Mouse (Mus musculus) liver, adult 2 months (tissue): ENCODE measurements around the gene Gm20388. TPM values are rescaled to one million over a fixed set of nuclear protein-coding genes. Genes with fewer than 3 reads are reported as not detected.

Source experiments
- DNase-seq: peaks from one replicate; pipeline ENCODE4 v3.0.0-alpha.2; 2011; ENCODE audit warnings: low read depth, low spot score; ENCODE audit errors: extremely low read depth
- H3K27ac ChIP-seq: fragments of 200-500 bp; replicated peaks from 2 replicates; pipeline ENCODE4 v1.5.1; 2012; ENCODE audit warnings: low read depth, mild to moderate bottlenecking, control low read depth, inconsistent platforms, low read length; ENCODE audit not compliant: insufficient read depth
- H3K27me3 ChIP-seq: fragments of 200-500 bp; 2 replicates; pipeline ENCODE4 v1.6.1; 2012; ENCODE audit warnings: mild to moderate bottlenecking, moderate library complexity, low read length, inconsistent platforms; ENCODE audit not compliant: control insufficient read depth, insufficient read depth
- H3K36me3 ChIP-seq: fragments of 200-500 bp; 2 replicates; pipeline ENCODE4 v1.6.1; 2012; ENCODE audit warnings: low read length, inconsistent platforms; ENCODE audit not compliant: control insufficient read depth, insufficient read depth
- H3K4me1 ChIP-seq: fragments of 200-500 bp; 2 replicates; pipeline ENCODE4 v1.6.1; 2011; ENCODE audit warnings: low read length; ENCODE audit not compliant: control insufficient read depth, insufficient read depth
- H3K4me3 ChIP-seq: fragments of 200-500 bp; 2 replicates; pipeline ENCODE4 v1.5.1; 2011; ENCODE audit warnings: low read depth, mild to moderate bottlenecking, control low read depth, low read length, moderate library complexity; ENCODE audit not compliant: insufficient read depth
- H3K79me2 ChIP-seq: fragments of 200-500 bp; 2 replicates; pipeline ENCODE4 v1.6.1; 2012; ENCODE audit warnings: inconsistent platforms, mild to moderate bottlenecking, low read length, moderate library complexity; ENCODE audit not compliant: control insufficient read depth, insufficient read depth
- H3K9ac ChIP-seq: fragments of 200-500 bp; 2 replicates; pipeline ENCODE4 v1.6.1; 2012; ENCODE audit warnings: low read depth, mild to moderate bottlenecking, control low read depth, inconsistent platforms, low read length
- CTCF ChIP-seq: fragments of 200-500 bp; IDR thresholded peaks from 2 replicates; pipeline ENCODE4 v1.5.1; 2011; ENCODE audit warnings: low read depth, low read length, control low read depth
- POLR2A ChIP-seq: fragments of 200-500 bp; IDR thresholded peaks from 2 replicates; pipeline ENCODE4 v1.6.1; 2011; ENCODE audit warnings: low read length, control low read depth; ENCODE audit not compliant: insufficient read depth; ENCODE audit errors: extremely low read depth
- WGBS: fragments of 180-500 bp; shearing (Covaris S2); methylation state at CpG from one replicate; pipeline ENCODE4 v1.1.7; 2018; 5-methylcytosine and 5-hydroxymethylcytosine counted together
- polyA plus RNA-seq: library from polyadenylated mRNA; depleted of rRNA; stranded (reverse); fragments of >200 nt; gene quantifications from 2 replicates; pipeline ENCODE4 v1.2.3, GENCODE M21; 2012
- total RNA-seq: library from RNA; depleted of rRNA; stranded (reverse); fragments of >200 nt; gene quantifications from 2 replicates; pipeline ENCODE4 v1.2.3, GENCODE M21; 2014

The Gm20388 gene
- total and polyA plus RNA-seq, 2 experiments = 6.4 to 19.9 TPM

GRCm38 (mm10) chr8:122604640-122605039, 2694.0 kb downstream of the Gm20388 start:
- Histone ChIP-seq H3K27ac (no peak overlapping the region), H3K9ac (no peak overlapping the region), H3K36me3 (no peaks in the 10 kb centered on the region), H3K4me1 (no peaks in the 10 kb centered on the region), H3K79me2 (no peaks in the 10 kb centered on the region), H3K4me3 (no peak overlapping the region), H3K27me3 (no peaks in the 10 kb centered on the region)
- no peak for DNase-seq
- no peak for TF ChIP-seq POLR2A
- no peak for TF ChIP-seq CTCF
- 85% methylated on average over 1 of the region's 1 CpGs for WGBS

- Histone ChIP-seq H3K27ac (no peak overlapping the region), H3K4me3 (no peak overlapping the region), H3K27me3 (no peaks in the 10 kb centered on the region), H3K36me3 (no peaks in the 10 kb centered on the region), H3K4me1 (no peaks in the 10 kb centered on the region), H3K9ac (no peak overlapping the region), H3K79me2 (no peaks in the 10 kb centered on the region)
- TF ChIP-seq POLR2A = no peak
- TF ChIP-seq CTCF = no peak
- WGBS = 84% methylated on average over 4 of the region's 4 CpGs
- DNase-seq = no peak
Measured at GRCm38 (mm10) chr8:122605367-122605766, 2694.7 kb downstream of the Gm20388 start.

- Histone ChIP-seq H3K27me3 (no peaks in the 10 kb centered on the region), H3K36me3 (no peaks in the 10 kb centered on the region), H3K79me2 (no peaks in the 10 kb centered on the region), H3K4me1 (peaks cover 3% of the 10 kb centered on the region), H3K9ac (no peak overlapping the region), H3K4me3 (no peak overlapping the region), H3K27ac (no peak overlapping the region)
- 93% methylated on average over 11 of the region's 12 CpGs for WGBS
- no peak for DNase-seq
- TF ChIP-seq POLR2A (no peak), CTCF (no peak)
Measured at GRCm38 (mm10) chr8:122606810-122607209, 2696.2 kb downstream of the Gm20388 start.

GRCm38 (mm10) chr8:122610209-122610608, 2699.6 kb downstream of the Gm20388 start:
- no peak for TF ChIP-seq CTCF
- no peak for TF ChIP-seq POLR2A
- no peak overlapping the region for H3K4me3 ChIP-seq
- H3K36me3 ChIP-seq = no peaks in the 10 kb centered on the region
- no peak overlapping the region for H3K9ac ChIP-seq
- 67% methylated on average over 4 of the region's 4 CpGs for WGBS
- no peaks in the 10 kb centered on the region for H3K27me3 ChIP-seq
- DNase-seq = no peak
- H3K79me2 ChIP-seq = no peaks in the 10 kb centered on the region
- no peak overlapping the region for H3K27ac ChIP-seq
- peaks cover 10% of the 10 kb centered on the region for H3K4me1 ChIP-seq

- Histone ChIP-seq H3K79me2 (no peaks in the 10 kb centered on the region), H3K4me3 (peak overlapping the region; percentile 75), H3K9ac (peak overlapping the region; percentile 81), H3K36me3 (no peaks in the 10 kb centered on the region), H3K27ac (no peak overlapping the region), H3K4me1 (peaks cover 10% of the 10 kb centered on the region), H3K27me3 (no peaks in the 10 kb centered on the region)
- peak; percentile 37 for DNase-seq
- TF ChIP-seq POLR2A = no peak
- no peak for TF ChIP-seq CTCF
- 5% methylated on average over 20 of the region's 20 CpGs for WGBS
Measured at GRCm38 (mm10) chr8:122610612-122611277, 2700.1 kb downstream of the Gm20388 start.

GRCm38 (mm10) chr8:122611295-122612133, 2700.9 kb downstream of the Gm20388 start, which contains the start of the genes Galns and Trappc2l:
Galns (minus strand) TSS chr8:122611463.
Trappc2l (plus strand) TSS chr8:122611640.
- under 1% methylated on average over 57 of the region's 57 CpGs for WGBS
- Histone ChIP-seq H3K27ac (peak within 1 kb of the TSS; percentile 63), H3K4me1 (peaks cover 10% of the 10 kb centered on the region), H3K9ac (peak within 1 kb of the TSS; percentile 81), H3K4me3 (peak within 1 kb of the TSS; percentile 76), H3K36me3 (no peaks in the 10 kb centered on the region), H3K27me3 (no peaks in the 10 kb centered on the region), H3K79me2 (no peaks in the 10 kb centered on the region)
- DNase-seq = peak; percentile 90
- TF ChIP-seq POLR2A (peak; percentile 63; the same call in 1 of the 2 replicates), CTCF (peak; percentile 37)
